Mouse (Mus musculus) embryonic fibroblast, embryonic 13.5 days (primary cell): ENCODE measurements around the gene Ube4b.

Experiments
- CTCF ChIP-seq: IDR thresholded peaks from 2 replicates; pipeline ENCODE4 v1.5.1; 2011; ENCODE audit warnings: mild to moderate bottlenecking, control low read depth, low read length, moderate library complexity, borderline replicate concordance; ENCODE audit not compliant: insufficient read depth
- POLR2A ChIP-seq: IDR thresholded peaks from 2 replicates; pipeline ENCODE4 v1.6.1; 2011; ENCODE audit warnings: low read depth, mild to moderate bottlenecking, control low read depth, low read length, moderate library complexity

GRCm38 (mm10) chr4:149429592-149429991 lies 3.0 kb upstream of the Ube4b start:
- TF ChIP-seq CTCF (no peak), POLR2A (no peak)
